Mouse (Mus musculus): ENCODE measurements around the gene Rbfox1. TPM values are rescaled to one million over a fixed set of nuclear protein-coding genes. Genes with fewer than 3 reads are reported as not detected.

The Rbfox1 gene
- polyA plus RNA-seq, 1 experiment from 2014 or later: 1.9 TPM

GRCm38 (mm10) chr16:6746116-6746515 is 861.0 kb downstream of the Rbfox1 start:
- no peaks in the 10 kb centered on the region for H3K4me1 ChIP-seq (replicated peaks; ENCODE audit: control insufficient read depth, insufficient read depth)
- ATAC-seq (ENCODE audit: low FRiP score, low TSS enrichment) (no peak), DNase-seq (ENCODE audit: low spot score) (no peak)
- no peak overlapping the region for H3K27ac ChIP-seq (replicated peaks)
- 76% methylated on average over 2 of the region's 2 CpGs for WGBS
- H3K9me3 ChIP-seq (ENCODE audit: control insufficient read depth, low read length): no peaks in the 10 kb centered on the region
- no peak overlapping the region for H3K4me2 ChIP-seq (replicated peaks; ENCODE audit: low read depth)
- no peak overlapping the region for H3K9ac ChIP-seq (ENCODE audit: low read length)
- H3K27me3 ChIP-seq (ENCODE audit: control insufficient read depth, insufficient read depth, low read length): no peaks in the 10 kb centered on the region
- TF ChIP-seq EP300 (optimal IDR thresholded peaks at IDR 0.05) (no peak), CTCF (IDR thresholded peaks at IDR 0.05; ENCODE audit: low read depth) (no peak)
- no peaks in the 10 kb centered on the region for H3K36me3 ChIP-seq (ENCODE audit: control insufficient read depth, insufficient read depth, low read length)
- H3K4me3 ChIP-seq (ENCODE audit: low read depth, low read length): no peak overlapping the region

- H3K9ac ChIP-seq (ENCODE audit: low read length): no peak overlapping the region
- WGBS: 67% methylated on average over 2 of the region's 2 CpGs
- no peak overlapping the region for H3K4me3 ChIP-seq (ENCODE audit: low read depth, low read length)
- H3K9me3 ChIP-seq (ENCODE audit: control insufficient read depth, low read length): no peaks in the 10 kb centered on the region
- DNase-seq (ENCODE audit: low spot score): no peak
- H3K27ac ChIP-seq (replicated peaks): no peak overlapping the region
- no peak for ATAC-seq (ENCODE audit: low FRiP score, low TSS enrichment)
- H3K36me3 ChIP-seq (ENCODE audit: control insufficient read depth, insufficient read depth, low read length): no peaks in the 10 kb centered on the region
- no peak overlapping the region for H3K4me2 ChIP-seq (replicated peaks; ENCODE audit: low read depth)
- no peaks in the 10 kb centered on the region for H3K27me3 ChIP-seq (ENCODE audit: control insufficient read depth, insufficient read depth, low read length)
- H3K4me1 ChIP-seq (replicated peaks; ENCODE audit: control insufficient read depth, insufficient read depth): no peaks in the 10 kb centered on the region
- TF ChIP-seq CTCF (IDR thresholded peaks at IDR 0.05; ENCODE audit: low read depth) (no peak), EP300 (optimal IDR thresholded peaks at IDR 0.05) (no peak)
Measured at GRCm38 (mm10) chr16:6750491-6750890, 865.3 kb downstream of the Rbfox1 start.

- Histone ChIP-seq H3K36me3 (ENCODE audit: control insufficient read depth, insufficient read depth, low read length) (no peaks in the 10 kb centered on the region), H3K4me2 (replicated peaks; ENCODE audit: low read depth) (no peak overlapping the region), H3K9me3 (ENCODE audit: control insufficient read depth, low read length) (no peaks in the 10 kb centered on the region), H3K27me3 (ENCODE audit: control insufficient read depth, insufficient read depth, low read length) (no peaks in the 10 kb centered on the region), H3K9ac (ENCODE audit: low read length) (no peak overlapping the region), H3K4me1 (replicated peaks; ENCODE audit: control insufficient read depth, insufficient read depth) (no peaks in the 10 kb centered on the region), H3K27ac (replicated peaks) (no peak overlapping the region), H3K4me3 (ENCODE audit: low read depth, low read length) (no peak overlapping the region)
- TF ChIP-seq CTCF (IDR thresholded peaks at IDR 0.05; ENCODE audit: low read depth): no peak
- TF ChIP-seq EP300 (optimal IDR thresholded peaks at IDR 0.05): no peak
- ATAC-seq (ENCODE audit: low FRiP score, low TSS enrichment): no peak
- 60% methylated on average over 3 of the region's 3 CpGs for WGBS
- no peak for DNase-seq (ENCODE audit: low spot score)
Measured at GRCm38 (mm10) chr16:6754847-6755246, 869.7 kb downstream of the Rbfox1 start.

- TF ChIP-seq EP300 (optimal IDR thresholded peaks at IDR 0.05): no peak
- TF ChIP-seq CTCF (IDR thresholded peaks at IDR 0.05; ENCODE audit: low read depth): no peak
- WGBS: 60% methylated on average over 14 of the region's 14 CpGs
- Histone ChIP-seq H3K4me2 (replicated peaks; ENCODE audit: low read depth) (no peak overlapping the region), H3K9ac (ENCODE audit: low read length) (no peak overlapping the region), H3K27me3 (ENCODE audit: control insufficient read depth, insufficient read depth, low read length) (no peaks in the 10 kb centered on the region), H3K4me3 (ENCODE audit: low read depth, low read length) (no peak overlapping the region), H3K36me3 (ENCODE audit: control insufficient read depth, insufficient read depth, low read length) (no peaks in the 10 kb centered on the region), H3K4me1 (replicated peaks; ENCODE audit: control insufficient read depth, insufficient read depth) (no peaks in the 10 kb centered on the region), H3K9me3 (ENCODE audit: control insufficient read depth, low read length) (no peaks in the 10 kb centered on the region), H3K27ac (replicated peaks) (no peak overlapping the region)
- no peak for DNase-seq (ENCODE audit: low spot score)
- no peak for ATAC-seq (ENCODE audit: low FRiP score, low TSS enrichment)
Measured at GRCm38 (mm10) chr16:6769495-6770237, 884.5 kb downstream of the Rbfox1 start.

- Histone ChIP-seq H3K4me3 (ENCODE audit: low read depth, low read length) (no peak overlapping the region), H3K9ac (ENCODE audit: low read length) (no peak overlapping the region), H3K27me3 (ENCODE audit: control insufficient read depth, insufficient read depth, low read length) (no peaks in the 10 kb centered on the region), H3K36me3 (ENCODE audit: control insufficient read depth, insufficient read depth, low read length) (no peaks in the 10 kb centered on the region), H3K4me2 (replicated peaks; ENCODE audit: low read depth) (no peak overlapping the region), H3K9me3 (ENCODE audit: control insufficient read depth, low read length) (no peaks in the 10 kb centered on the region), H3K4me1 (replicated peaks; ENCODE audit: control insufficient read depth, insufficient read depth) (no peaks in the 10 kb centered on the region), H3K27ac (replicated peaks) (no peak overlapping the region)
- no peak for TF ChIP-seq CTCF (IDR thresholded peaks at IDR 0.05; ENCODE audit: low read depth)
- no peak for TF ChIP-seq EP300 (optimal IDR thresholded peaks at IDR 0.05)
- DNase-seq (ENCODE audit: low spot score) (no peak), ATAC-seq (ENCODE audit: low FRiP score, low TSS enrichment) (no peak)
- WGBS: 56% methylated on average over 6 of the region's 6 CpGs
Measured at GRCm38 (mm10) chr16:6777506-6778185, 892.5 kb downstream of the Rbfox1 start.

GRCm38 (mm10) chr16:6784144-6784543 is 899.0 kb downstream of the Rbfox1 start:
- H3K4me2 ChIP-seq (replicated peaks; ENCODE audit: low read depth): no peak overlapping the region
- TF ChIP-seq CTCF (IDR thresholded peaks at IDR 0.05; ENCODE audit: low read depth) (no peak), EP300 (optimal IDR thresholded peaks at IDR 0.05) (no peak)
- no peak overlapping the region for H3K27ac ChIP-seq (replicated peaks)
- 46% methylated on average over 5 of the region's 5 CpGs for WGBS
- DNase-seq (ENCODE audit: low spot score) (no peak), ATAC-seq (ENCODE audit: low FRiP score, low TSS enrichment) (no peak)
- no peaks in the 10 kb centered on the region for H3K27me3 ChIP-seq (ENCODE audit: control insufficient read depth, insufficient read depth, low read length)
- no peak overlapping the region for H3K4me3 ChIP-seq (ENCODE audit: low read depth, low read length)
- H3K36me3 ChIP-seq (ENCODE audit: control insufficient read depth, insufficient read depth, low read length): no peaks in the 10 kb centered on the region
- H3K9me3 ChIP-seq (ENCODE audit: control insufficient read depth, low read length): no peaks in the 10 kb centered on the region
- no peaks in the 10 kb centered on the region for H3K4me1 ChIP-seq (replicated peaks; ENCODE audit: control insufficient read depth, insufficient read depth)
- no peak overlapping the region for H3K9ac ChIP-seq (ENCODE audit: low read length)
